Mouse (Mus musculus) liver, embryonic 11.5 days (tissue): ENCODE measurements at regions not wholly inside any gene's neighbourhood (a gene's known extent, or its start where the extent isn't known, plus 50 kb on each side); places are given as distances from the start of the nearest gene placed in this dataset.

Experiments used
- ATAC-seq: fragments of 200-750 bp; cut with Nextera tagmentation; replicated peaks from 2 replicates; pipeline ENCODE4 v1.8.0; 2017; ENCODE audit warnings: moderate number of reproducible peaks, mild to moderate bottlenecking, moderate TSS enrichment, moderate library complexity; ENCODE audit not compliant: low FRiP score
- DNase-seq: peaks from one replicate; pipeline ENCODE4 v3.0.0-alpha.2; 2017; ENCODE audit warnings: low spot score
- H3K27ac ChIP-seq: fragments of 300-500 bp; sonication (generic); 2 replicates; pipeline ENCODE4 v1.5.1; 2014; ENCODE audit warnings: mild to moderate bottlenecking, low read depth, low read length, control low read depth
- H3K27me3 ChIP-seq: fragments of 300-500 bp; sonication (generic); replicated peaks from 2 replicates; pipeline ENCODE4 v1.6.1; 2014; ENCODE audit warnings: low read length, mixed read lengths; ENCODE audit not compliant: control insufficient read depth, insufficient read depth
- H3K36me3 ChIP-seq: fragments of 300-500 bp; sonication (generic); 2 replicates; pipeline ENCODE4 v1.6.1; 2014; ENCODE audit warnings: mild to moderate bottlenecking, low read length, moderate library complexity, mixed read lengths; ENCODE audit not compliant: control insufficient read depth, insufficient read depth
- H3K4me1 ChIP-seq: fragments of 300-500 bp; sonication (generic); replicated peaks from 2 replicates; pipeline ENCODE4 v1.6.1; 2014; ENCODE audit warnings: low read length, mixed read lengths; ENCODE audit not compliant: control insufficient read depth, insufficient read depth
- H3K4me2 ChIP-seq: fragments of 300-500 bp; sonication (generic); 2 replicates; pipeline ENCODE4 v1.6.1; 2014; ENCODE audit warnings: mild to moderate bottlenecking, control low read depth, moderate library complexity
- H3K4me3 ChIP-seq: fragments of 300-500 bp; sonication (generic); 2 replicates; pipeline ENCODE4 v1.5.1; 2014; ENCODE audit warnings: low read depth, low read length, control low read depth
- H3K9ac ChIP-seq: fragments of 300-500 bp; sonication (generic); 2 replicates; pipeline ENCODE4 v1.6.1; 2014; ENCODE audit warnings: low read depth, low read length, control low read depth
- H3K9me3 ChIP-seq: fragments of 300-500 bp; sonication (generic); 2 replicates; pipeline ENCODE4 v1.6.1; 2016; ENCODE audit warnings: low read length, inconsistent platforms, mixed read lengths; ENCODE audit not compliant: control insufficient read depth
- WGBS: fragments of 180-500 bp; shearing (Covaris S2); extraction: QIAGEN DNeasy Blood & Tissue Kit; methylation state at CpG from one replicate; pipeline ENCODE4 v1.1.7; 2014; 5-methylcytosine and 5-hydroxymethylcytosine counted together

DNA sequence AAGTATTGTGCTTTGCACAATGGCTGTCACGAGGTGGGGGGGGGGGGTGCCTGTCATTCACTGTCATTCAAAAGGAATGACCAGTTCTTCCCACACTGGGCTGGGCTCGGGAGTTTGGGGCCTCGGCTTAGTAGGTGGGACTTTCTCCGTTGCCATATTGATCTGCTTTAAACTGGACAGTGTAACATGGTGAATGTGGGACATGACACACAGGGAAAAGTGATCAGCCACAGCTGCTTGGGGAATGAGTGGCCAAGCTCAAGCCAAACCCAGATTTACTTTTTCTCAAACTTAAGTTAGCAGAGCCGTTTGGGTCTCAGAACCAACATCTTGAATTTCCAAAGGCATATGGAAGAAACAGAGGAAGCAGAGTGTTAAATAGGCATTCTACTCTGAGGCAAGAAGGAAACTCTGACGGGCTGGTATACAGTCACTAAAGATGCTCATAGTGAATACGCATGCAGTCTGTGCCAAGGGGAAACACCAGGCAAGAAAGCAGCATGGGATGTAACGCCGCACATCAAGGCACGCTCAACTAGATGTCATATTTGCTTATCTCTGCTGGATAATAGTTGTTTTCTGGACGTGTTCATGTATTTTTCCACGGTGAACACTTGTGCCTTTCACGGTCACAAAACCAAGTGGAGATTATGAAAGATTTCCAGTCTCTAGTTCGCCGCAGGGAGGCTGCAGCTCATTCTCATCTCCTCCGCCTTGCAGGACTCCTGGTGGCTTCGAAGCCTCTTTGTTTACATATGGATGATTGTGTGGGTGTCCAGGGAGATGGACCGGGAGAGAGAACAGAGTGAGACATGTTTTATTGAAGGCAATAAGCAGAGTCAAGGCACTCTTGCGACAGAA, 72.3 kb upstream of the 1700024P04Rik start:
- ATAC-seq (no peak), DNase-seq (no peak)
- no peaks in the 10 kb centered on the region for H3K9me3 ChIP-seq
- H3K4me2 ChIP-seq: no peak overlapping the region
- 0 out of 2 replicates have a peak, but pooled peaks cover 2% of the 10 kb centered on the region for H3K4me1 ChIP-seq
- no peak overlapping the region for H3K9ac ChIP-seq
- H3K27me3 ChIP-seq: no peaks in the 10 kb centered on the region
- no peak overlapping the region for H3K4me3 ChIP-seq
- 74% methylated on average over 19 of the region's 19 CpGs for WGBS
- H3K27ac ChIP-seq: no peak overlapping the region
- H3K36me3 ChIP-seq: no peaks in the 10 kb centered on the region

DNA sequence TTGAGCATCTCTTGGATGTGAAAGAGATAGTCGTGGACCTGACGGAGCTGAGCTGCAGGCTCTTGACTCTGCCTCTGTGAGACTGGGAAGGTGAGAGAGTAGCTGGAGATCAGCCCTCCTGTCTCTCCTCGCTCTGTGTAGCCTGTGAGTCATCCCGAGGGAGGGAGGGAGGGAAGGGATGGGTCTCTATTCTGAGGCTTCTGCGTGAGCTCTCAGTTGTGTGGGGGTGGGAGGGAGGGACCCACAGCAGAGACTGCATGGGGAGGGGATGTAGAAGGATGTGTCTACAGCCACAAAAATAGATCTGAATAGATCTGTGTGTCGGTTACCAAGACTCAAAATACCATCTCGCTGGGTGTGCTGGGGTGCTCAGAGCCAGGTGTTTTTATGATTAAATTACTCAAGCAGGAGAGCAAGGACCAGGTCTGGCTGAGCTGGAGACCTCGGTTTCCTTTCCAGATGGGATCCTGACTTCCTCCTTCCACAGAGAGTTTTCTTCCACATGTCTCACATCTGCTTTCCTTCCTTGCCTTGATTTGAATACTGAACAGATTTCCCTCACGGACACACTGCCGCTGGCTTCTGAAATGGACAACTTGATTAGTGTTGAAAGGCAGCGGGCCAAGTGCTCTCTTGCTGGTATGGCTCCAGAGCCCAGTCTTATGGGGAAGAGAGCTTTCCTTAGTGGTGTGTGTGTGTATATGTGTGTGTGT, 71.4 kb upstream of the 1700024P04Rik start:
- no peak overlapping the region for H3K4me2 ChIP-seq

DNA sequence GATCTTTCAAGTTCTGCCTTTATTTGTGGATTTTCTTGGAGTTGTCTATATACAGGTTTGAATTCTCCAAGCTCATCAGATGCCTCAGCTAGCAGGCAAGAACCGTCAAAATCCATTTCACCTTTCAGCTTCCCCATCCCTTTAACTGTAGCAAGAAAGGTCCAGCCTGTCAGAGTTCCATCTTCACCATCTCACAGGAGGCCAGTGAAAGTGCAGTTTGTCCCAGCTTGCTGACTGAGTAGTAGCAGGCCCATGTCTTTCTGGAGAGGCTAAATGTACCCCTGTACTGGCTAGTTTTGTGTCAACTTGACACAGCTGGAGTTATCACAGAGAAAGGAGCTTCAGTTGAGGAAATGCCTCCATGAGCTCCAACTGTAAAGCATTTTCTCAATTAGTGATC, 67.7 kb upstream of the 1700024P04Rik start:
- WGBS: 80% methylated on average over 1 of the region's 1 CpGs
- DNase-seq: no peak
- Histone ChIP-seq H3K27me3 (no peaks in the 10 kb centered on the region), H3K27ac (no peak overlapping the region), H3K36me3 (no peaks in the 10 kb centered on the region), H3K4me1 (no peaks in the 10 kb centered on the region), H3K4me3 (no peak overlapping the region), H3K9ac (no peak overlapping the region), H3K9me3 (no peaks in the 10 kb centered on the region), H3K4me2 (no peak overlapping the region)
- ATAC-seq: no peak

More for the DNA sequence above, 71.4 kb upstream of the 1700024P04Rik start:
- Histone ChIP-seq H3K9me3 (no peaks in the 10 kb centered on the region), H3K27ac (no peak overlapping the region), H3K36me3 (no peaks in the 10 kb centered on the region), H3K9ac (no peak overlapping the region), H3K4me3 (no peak overlapping the region), H3K4me1 (0 out of 2 replicates have a peak, but pooled peaks cover 2% of the 10 kb centered on the region), H3K27me3 (no peaks in the 10 kb centered on the region)
- ATAC-seq: no peak
- WGBS: 51% methylated on average over 11 of the region's 11 CpGs
- DNase-seq: no peak

DNA sequence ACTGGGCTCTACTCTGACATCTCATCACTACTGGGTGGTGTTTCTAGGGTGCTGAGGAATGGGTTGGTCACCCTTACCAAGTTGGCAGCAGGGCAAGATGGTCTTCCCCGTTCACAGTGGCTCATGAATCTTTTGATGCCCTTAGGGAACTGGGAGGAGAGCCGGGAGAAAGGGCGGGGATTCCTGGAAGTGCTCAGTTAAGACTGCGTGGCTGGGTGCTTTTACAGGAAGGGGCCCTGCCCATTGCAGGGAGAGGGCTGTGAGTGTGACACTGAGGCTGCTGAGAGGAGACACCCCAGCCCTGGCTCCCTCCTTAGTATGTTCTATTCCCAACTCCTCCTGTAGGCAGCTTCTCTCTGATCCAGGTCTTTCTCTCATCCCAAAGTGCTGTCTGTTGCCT, 65.3 kb upstream of the 1700024P04Rik start:
- DNase-seq: no peak
- Histone ChIP-seq H3K4me1 (no peaks in the 10 kb centered on the region), H3K4me3 (no peak overlapping the region), H3K9me3 (no peaks in the 10 kb centered on the region), H3K9ac (no peak overlapping the region), H3K4me2 (no peak overlapping the region), H3K27me3 (no peaks in the 10 kb centered on the region), H3K36me3 (no peaks in the 10 kb centered on the region), H3K27ac (no peak overlapping the region)
- no peak for ATAC-seq
- WGBS: 54% methylated on average over 4 of the region's 4 CpGs

DNA sequence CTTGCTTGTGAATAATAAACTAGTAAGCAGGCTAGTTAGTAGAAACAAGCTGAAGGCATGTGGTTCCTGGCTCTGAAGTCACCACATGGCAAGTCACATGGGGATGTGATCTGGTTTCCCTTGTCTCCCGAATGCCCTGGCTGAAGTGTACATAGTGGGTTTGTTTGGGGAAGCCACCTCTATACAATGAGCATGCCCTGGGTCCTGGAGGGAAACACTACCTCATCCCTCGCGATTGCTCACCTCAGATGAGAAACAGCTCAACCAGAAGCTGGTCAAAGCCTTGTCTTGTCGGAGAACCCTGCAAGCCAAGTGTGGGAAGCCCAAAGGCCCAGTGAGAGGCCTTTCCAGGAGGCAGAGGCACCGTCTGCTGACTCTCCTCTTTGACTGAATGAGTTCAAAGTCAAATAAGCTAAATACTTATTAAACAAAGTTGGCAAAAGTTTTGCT, 64.3 kb upstream of the 1700024P04Rik start:
- H3K9ac ChIP-seq: no peak overlapping the region
- WGBS: 72% methylated on average over 5 of the region's 5 CpGs
- no peak overlapping the region for H3K4me3 ChIP-seq
- H3K4me2 ChIP-seq: no peak overlapping the region
- ATAC-seq: no peak
- H3K27me3 ChIP-seq: no peaks in the 10 kb centered on the region
- DNase-seq: no peak
- H3K36me3 ChIP-seq: no peaks in the 10 kb centered on the region
- no peaks in the 10 kb centered on the region for H3K9me3 ChIP-seq
- no peak overlapping the region for H3K27ac ChIP-seq
- H3K4me1 ChIP-seq: no peaks in the 10 kb centered on the region

DNA sequence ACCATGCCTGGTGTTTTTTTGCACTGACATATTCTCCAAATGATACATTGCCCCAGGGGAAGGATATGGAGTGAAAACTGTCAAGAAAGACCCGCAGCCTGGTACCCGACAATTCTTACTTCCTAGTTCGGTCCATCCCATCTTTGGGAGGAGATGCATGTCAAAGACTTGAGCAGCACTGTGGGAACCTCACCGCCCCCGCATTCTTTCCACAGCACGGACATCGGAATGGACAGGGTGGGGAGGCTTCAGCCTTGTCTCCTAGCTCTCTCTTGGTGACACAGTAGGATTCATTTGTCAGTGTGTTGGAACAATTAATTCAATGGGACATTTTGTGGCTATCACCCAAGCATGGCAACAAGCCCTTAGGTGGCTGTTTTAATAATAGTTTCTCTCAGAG, 62.9 kb upstream of the 1700024P04Rik start:
- no peak for ATAC-seq
- H3K4me1 ChIP-seq: no peaks in the 10 kb centered on the region
- no peak overlapping the region for H3K4me3 ChIP-seq
- H3K36me3 ChIP-seq: no peaks in the 10 kb centered on the region
- 86% methylated on average over 7 of the region's 7 CpGs for WGBS
- no peaks in the 10 kb centered on the region for H3K27me3 ChIP-seq
- H3K4me2 ChIP-seq: no peak overlapping the region
- H3K9ac ChIP-seq: no peak overlapping the region
- no peak for DNase-seq
- no peaks in the 10 kb centered on the region for H3K9me3 ChIP-seq
- H3K27ac ChIP-seq: no peak overlapping the region

DNA sequence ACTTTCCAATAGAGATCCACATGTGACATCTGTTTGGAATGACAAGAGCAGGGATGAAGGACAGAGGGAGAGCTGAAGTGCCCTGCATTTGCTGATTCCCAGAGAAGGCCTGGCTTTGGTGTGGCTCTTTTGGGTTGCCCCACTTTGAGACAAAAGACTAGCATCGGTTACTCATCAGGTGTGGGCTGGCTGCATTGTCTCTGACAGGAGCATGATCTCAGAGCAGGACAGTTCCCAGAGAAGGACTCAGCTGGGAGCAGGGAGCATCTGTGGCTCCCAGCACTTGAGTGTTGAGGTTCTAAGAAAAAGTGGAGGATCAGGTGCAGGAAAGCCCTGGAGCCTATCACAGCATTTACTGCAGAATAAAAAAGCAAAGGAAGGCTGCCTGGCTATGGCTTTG, 62.4 kb upstream of the 1700024P04Rik start:
- no peak overlapping the region for H3K9ac ChIP-seq
- H3K27ac ChIP-seq: no peak overlapping the region
- H3K4me1 ChIP-seq: no peaks in the 10 kb centered on the region
- ATAC-seq (no peak), DNase-seq (no peak)
- H3K4me3 ChIP-seq: no peak overlapping the region
- WGBS: 81% methylated on average over 1 of the region's 1 CpGs
- H3K36me3 ChIP-seq: no peaks in the 10 kb centered on the region
- no peaks in the 10 kb centered on the region for H3K9me3 ChIP-seq
- no peak overlapping the region for H3K4me2 ChIP-seq
- H3K27me3 ChIP-seq: no peaks in the 10 kb centered on the region

DNA sequence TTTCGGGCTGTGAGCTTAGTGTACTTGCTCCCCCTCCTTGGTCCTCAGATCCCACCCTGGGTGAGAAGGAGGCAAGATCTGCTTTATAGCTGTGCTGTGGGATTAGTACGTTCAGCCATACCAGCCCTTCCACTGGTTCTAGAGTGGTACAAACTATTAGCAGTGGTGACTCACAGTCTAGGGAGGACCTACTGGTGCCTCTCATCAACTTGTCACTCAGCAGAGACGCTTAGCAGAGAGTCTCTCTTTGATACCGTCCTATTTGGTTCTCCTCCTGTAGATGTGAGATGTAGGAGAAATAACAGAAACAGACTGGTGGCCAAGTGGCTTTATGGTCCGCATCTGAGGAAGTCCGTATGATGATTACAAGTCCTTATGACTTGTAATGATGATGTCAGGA, 57.7 kb upstream of the 1700024P04Rik start:
- ATAC-seq: no peak
- Histone ChIP-seq H3K4me2 (no peak overlapping the region), H3K36me3 (no peaks in the 10 kb centered on the region), H3K9me3 (no peaks in the 10 kb centered on the region), H3K27me3 (no peaks in the 10 kb centered on the region), H3K4me3 (no peak overlapping the region), H3K9ac (no peak overlapping the region), H3K27ac (no peak overlapping the region), H3K4me1 (no peaks in the 10 kb centered on the region)
- WGBS: 83% methylated on average over 6 of the region's 6 CpGs
- DNase-seq: no peak
